ENCODE assay signal across 29 mouse cellular contexts in the genomic region with DNA sequence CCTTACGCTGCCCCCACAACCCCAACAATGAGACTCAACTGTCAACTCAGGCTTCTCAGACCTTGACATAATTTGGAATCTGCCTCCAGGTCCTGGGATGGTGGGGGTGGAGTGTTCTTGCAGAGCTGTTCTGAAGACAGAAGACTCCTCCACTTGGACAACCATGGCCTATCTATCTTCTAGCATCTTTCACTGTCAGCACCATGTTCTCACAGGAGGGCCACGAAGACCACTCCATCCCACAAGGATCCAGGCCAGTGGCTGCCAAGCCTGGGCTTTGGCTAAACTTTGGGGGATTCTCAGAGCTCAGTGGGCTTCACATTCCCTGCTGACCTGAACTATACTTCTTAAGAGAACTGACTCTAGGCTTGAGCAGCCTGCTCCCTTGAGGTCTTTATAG. TPM values are rescaled to one million over a fixed set of nuclear protein-coding genes. Genes with fewer than 3 reads are reported as not detected.
DNase-seq lines count a peak whose midpoint lies in the region; ATAC-seq and TF ChIP-seq lines count a peak whose summit lies in the region.
"Had no signal": no experiment of that assay in that cellular context is flagged by ENCODE, and none has a peak within 500 bp of the region (broad histone marks: within the 10 kb centered on the region; RNA-seq: fewer than 3 reads in every experiment).

No protein-coding gene starts in this region.

- H3K27me3 ChIP-seq in heart, embryonic 12.5 days (replicated peaks) = no peaks in the 10 kb centered on the region
- no peaks in the 10 kb centered on the region for H3K27me3 ChIP-seq in lung, postnatal 0 days (replicated peaks; ENCODE audit: insufficient read depth, low read length)
- H3K27me3 ChIP-seq: forebrain, embryonic 15.5 days; heart, embryonic 15.5 days; hindbrain, embryonic 13.5 days; limb, embryonic 12.5 days; neural tube, embryonic 13.5 days had no signal

- H3K27ac ChIP-seq in heart, embryonic 12.5 days (ENCODE audit: poor library complexity, severe bottlenecking) = no peak overlapping the region
- H3K27ac ChIP-seq in layer of hippocampus, adult 2 months = peak overlapping the region; percentile 90; the same call in 1 of the 2 replicates
- H3K27ac ChIP-seq in lung, postnatal 0 days (ENCODE audit: low read length) = peak overlapping the region; percentile 97
- H3K27ac ChIP-seq: embryonic facial prominence, embryonic 10.5 days; forebrain, embryonic 15.5 days; heart, embryonic 15.5 days; midbrain, embryonic 10.5 days; neural tube, embryonic 13.5 days had no signal

- no peaks in the 10 kb centered on the region for H3K9me3 ChIP-seq in heart, embryonic 12.5 days (replicated peaks)
- no peaks in the 10 kb centered on the region for H3K9me3 ChIP-seq in lung, postnatal 0 days (ENCODE audit: low read length)
- H3K9me3 ChIP-seq: embryonic facial prominence, embryonic 10.5 days; forebrain, embryonic 15.5 days; heart, embryonic 15.5 days; hindbrain, embryonic 13.5 days; limb, embryonic 12.5 days; midbrain, embryonic 10.5 days; neural tube, embryonic 13.5 days had no signal

- ATAC-seq in heart, embryonic 12.5 days (ENCODE audit: insufficient number of reproducible peaks, low FRiP score) = no peak
- no peak for ATAC-seq in lung, postnatal 0 days
- ATAC-seq: forebrain, embryonic 15.5 days; midbrain, embryonic 16.5 days had no signal

- WGBS in heart, embryonic 12.5 days = 87% methylated on average over 2 of the region's 2 CpGs
- 93% methylated on average over 2 of the region's 2 CpGs for WGBS in lung, postnatal 0 days

- no peak overlapping the region for H3K4me3 ChIP-seq in heart, embryonic 12.5 days
- no peak overlapping the region for H3K4me3 ChIP-seq in layer of hippocampus, adult 2 months
- no peak overlapping the region for H3K4me3 ChIP-seq in lung, postnatal 0 days (ENCODE audit: low read depth, low read length)
- H3K4me3 ChIP-seq: embryonic facial prominence, embryonic 10.5 days; forebrain, embryonic 15.5 days; heart, embryonic 15.5 days; hindbrain, embryonic 13.5 days; limb, embryonic 12.5 days; midbrain, embryonic 10.5 days; myocyte; neural tube, embryonic 13.5 days had no signal

- TF ChIP-seq CTCF in layer of hippocampus, adult 2 months (conservative IDR thresholded peaks at IDR 0.05) = no peak
- no peak for TF ChIP-seq CTCF in lung, postnatal 0 days (IDR thresholded peaks at IDR 0.05)

- DNase-seq in heart, adult 11 months = peak; percentile 91
- no peak for DNase-seq in layer of hippocampus, adult 2 months (ENCODE audit: low spot score in 2 of 2)
- DNase-seq in layer of hippocampus, adult 9-10 months (ENCODE audit: low spot score) = no peak
- no peak for DNase-seq in lung, postnatal 0 days (ENCODE audit: low spot score)
- no peak for DNase-seq in lung, postnatal 25 days (ENCODE audit: low spot score)
- DNase-seq in yolk sac, embryonic 10.5 days (ENCODE audit: low spot score) = no peak
- DNase-seq in layer of hippocampus, adult 9-11 months = no peak
- DNase-seq: adrenal gland, postnatal 25 days; cerebellum, adult 11-12 months; cerebellum, postnatal 10 days; gastrocnemius, postnatal 14 days; heart, adult 18-20 months; heart, postnatal 36 days; retina, postnatal 1 day; right cerebral cortex, postnatal 4 days had no signal

- H3K4me1 ChIP-seq in heart, embryonic 12.5 days (replicated peaks) = peaks cover 72% of the 10 kb centered on the region
- peaks cover 70% of the 10 kb centered on the region for H3K4me1 ChIP-seq in lung, postnatal 0 days (ENCODE audit: insufficient read depth, low read depth, low read length)

- no peak overlapping the region for H3K4me2 ChIP-seq in heart, embryonic 12.5 days
- no peak overlapping the region for H3K4me2 ChIP-seq in lung, postnatal 0 days (replicated peaks; ENCODE audit: low read depth, low read length)
- H3K4me2 ChIP-seq: forebrain, embryonic 15.5 days; heart, embryonic 15.5 days; hindbrain, embryonic 13.5 days; limb, embryonic 12.5 days; neural tube, embryonic 13.5 days had no signal

- no peaks in the 10 kb centered on the region for H3K36me3 ChIP-seq in heart, embryonic 12.5 days
- no peaks in the 10 kb centered on the region for H3K36me3 ChIP-seq in lung, postnatal 0 days (ENCODE audit: insufficient read depth, low read length)
- H3K36me3 ChIP-seq: forebrain, embryonic 15.5 days; heart, embryonic 15.5 days; hindbrain, embryonic 13.5 days; limb, embryonic 12.5 days had no signal

- H3K9ac ChIP-seq in heart, embryonic 12.5 days = no peak overlapping the region
- no peak overlapping the region for H3K9ac ChIP-seq in lung, postnatal 0 days (replicated peaks; ENCODE audit: low read depth)
- H3K9ac ChIP-seq: forebrain, embryonic 15.5 days; heart, embryonic 15.5 days; hindbrain, embryonic 13.5 days; limb, embryonic 12.5 days; neural tube, embryonic 13.5 days had no signal

- TF ChIP-seq EP300 in lung, postnatal 0 days (IDR thresholded peaks at IDR 0.05) = no peak

RNA-seq across cellular contexts. Expression of a gene that starts 1.8 kb away (rescaled TPM):
- polyA plus RNA-seq in heart, embryonic 12.5 days (2016; fragmentation: Nextera tagmentation; extraction: Ambion mirVana) = not detected in 2 replicates
- total RNA-seq in layer of hippocampus, adult 2 months (2021) = not detected
- polyA plus RNA-seq in lung, postnatal 0 days (2015; fragmentation: Nextera tagmentation; extraction: Ambion mirVana) = 0.18 and 0.27 TPM in 2 replicates
- total RNA-seq: adrenal gland, postnatal 25 days; gastrocnemius, postnatal 14 days; heart, adult 18-20 months; heart, postnatal 36 days; layer of hippocampus, adult 18-20 months; left cerebral cortex, postnatal 14 days had no signal
- polyA plus RNA-seq: cortical plate, adult 2 months; embryonic facial prominence, embryonic 10.5 days; hindbrain, embryonic 13.5 days; limb, embryonic 12.5 days; liver, embryonic 16.5 days; midbrain, embryonic 10.5 days; midbrain, embryonic 16.5 days had no signal

RNA-seq across cellular contexts. Expression of a gene that starts 23.8 kb away (rescaled TPM):
- 16.7 and 17.4 TPM in 2 replicates for polyA plus RNA-seq in heart, embryonic 12.5 days (2016; fragmentation: Nextera tagmentation; extraction: Ambion mirVana)
- total RNA-seq in layer of hippocampus, adult 2 months (2021) = 100 to 1,000 TPM; 200 to 216 TPM
- 78.2 and 89.0 TPM in 2 replicates for polyA plus RNA-seq in lung, postnatal 0 days (2015; fragmentation: Nextera tagmentation; extraction: Ambion mirVana)
